In the genomic region with DNA sequence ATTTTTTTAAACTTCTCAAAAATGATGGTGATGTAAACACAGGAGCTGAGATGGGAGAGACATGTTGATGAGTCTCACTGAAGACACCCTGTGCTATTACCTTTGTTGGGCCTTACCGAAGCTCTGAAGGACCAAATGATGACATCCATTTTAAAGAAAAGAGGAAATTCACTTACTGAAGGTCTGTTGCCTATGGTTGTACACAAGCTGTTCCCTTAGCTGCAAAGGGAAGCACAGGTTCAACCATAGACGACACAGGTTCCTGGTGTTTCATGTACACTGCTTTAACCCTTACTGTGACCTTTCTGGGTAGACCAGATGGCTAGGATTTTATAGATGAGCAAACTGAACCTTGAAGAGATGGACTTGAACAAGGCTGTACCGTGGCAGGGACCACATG, we compare ENCODE assay signal across 7 mouse cellular contexts. TPM values are rescaled to one million over a fixed set of nuclear protein-coding genes. Genes with fewer than 3 reads are reported as not detected.
"Had no signal": no experiment of that assay in that cellular context is flagged by ENCODE, and none has a peak within 500 bp of the region (broad histone marks: within the 10 kb centered on the region; RNA-seq: fewer than 3 reads in every experiment).

No protein-coding gene starts in this region.

RNA-seq across cellular contexts. Expression of a gene that starts 16.7 kb away (rescaled TPM):
- polyA plus RNA-seq: lung, embryonic 14.5 days; lung, embryonic 16.5 days; neural tube, embryonic 14.5 days; stomach, embryonic 14.5 days had no signal

RNA-seq across cellular contexts. Expression of a gene that starts 21.8 kb away (rescaled TPM):
- polyA plus RNA-seq: lung, embryonic 16.5 days; midbrain, embryonic 12.5 days; midbrain, embryonic 14.5 days; midbrain, embryonic 16.5 days; neural tube, embryonic 14.5 days had no signal
